Mouse (Mus musculus) megakaryocyte, embryonic 14.5 days (primary cell): Measurements from ENCODE around the gene Olfr1417.

Experiments used
- FLI1 ChIP-seq: IDR thresholded peaks from 2 replicates; pipeline ENCODE4 v1.6.1; 2012; ENCODE audit warnings: low read length, inconsistent platforms, mixed read lengths
- GATA1 ChIP-seq: IDR thresholded peaks from 3 replicates; pipeline ENCODE4 v1.6.1; 2012; ENCODE audit warnings: mixed read lengths, low read length, inconsistent platforms, borderline replicate concordance

DNA sequence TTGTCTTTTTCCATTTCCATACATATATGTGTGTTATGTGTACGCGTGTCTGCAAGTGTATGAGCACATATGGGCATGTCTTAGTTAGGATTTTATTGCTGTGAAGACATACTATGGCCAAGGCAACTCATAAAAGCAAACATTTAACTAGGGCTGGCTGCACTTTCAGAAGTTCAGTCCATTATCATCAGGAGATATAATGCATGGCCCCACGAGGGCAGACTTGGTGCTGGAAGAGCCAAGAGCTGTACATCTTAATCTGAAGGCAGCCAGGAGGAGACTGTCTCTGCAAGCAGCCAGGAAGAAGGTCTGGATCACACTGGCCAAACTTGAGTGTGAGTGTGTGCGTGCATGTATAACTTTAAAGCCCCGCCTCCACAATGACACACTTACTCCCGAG is 44.6 kb downstream of the Olfr1417 start:
- no peak for TF ChIP-seq GATA1
- TF ChIP-seq FLI1 = no peak
